Comparison of ENCODE assay signal across 8 mouse cellular contexts in genomic region chr14:26459516-26459915, GRCm38 (mm10).
DNase-seq lines count a peak whose midpoint lies in the region; ATAC-seq and TF ChIP-seq lines count a peak whose summit lies in the region.

No protein-coding gene starts in this region.

- H3K4me2 ChIP-seq in kidney, postnatal 0 days (ENCODE audit: low read length): no peak overlapping the region
- no peak overlapping the region for H3K4me2 ChIP-seq in kidney, embryonic 16.5 days (replicated peaks; ENCODE audit: low read depth, low read length)

- peaks cover 30% of the 10 kb centered on the region for H3K36me3 ChIP-seq in kidney, postnatal 0 days (ENCODE audit: insufficient read depth, low read length)
- H3K36me3 ChIP-seq in kidney, embryonic 16.5 days (ENCODE audit: insufficient read depth, low read length): peaks cover 26% of the 10 kb centered on the region
- H3K36me3 ChIP-seq in hindbrain, embryonic 10.5 days: peaks cover 50% of the 10 kb centered on the region

- TF ChIP-seq CTCF in kidney, postnatal 0 days (IDR thresholded peaks at IDR 0.05; ENCODE audit: low read depth): peak; percentile 61

- H3K27me3 ChIP-seq in kidney, postnatal 0 days (ENCODE audit: insufficient read depth, low read length): no peaks in the 10 kb centered on the region
- H3K27me3 ChIP-seq in kidney, embryonic 16.5 days (ENCODE audit: insufficient read depth, low read length): no peaks in the 10 kb centered on the region
- H3K27me3 ChIP-seq in hindbrain, embryonic 10.5 days (ENCODE audit: insufficient read depth, poor library complexity, severe bottlenecking): no peaks in the 10 kb centered on the region

- no peaks in the 10 kb centered on the region for H3K9me3 ChIP-seq in kidney, postnatal 0 days (replicated peaks; ENCODE audit: low read length)
- H3K9me3 ChIP-seq in kidney, embryonic 16.5 days (ENCODE audit: low read length): no peaks in the 10 kb centered on the region
- no peaks in the 10 kb centered on the region for H3K9me3 ChIP-seq in hindbrain, embryonic 10.5 days

- no peak overlapping the region for H3K27ac ChIP-seq in kidney, postnatal 0 days
- no peak overlapping the region for H3K27ac ChIP-seq in kidney, embryonic 16.5 days (ENCODE audit: low read length)
- H3K27ac ChIP-seq in hindbrain, embryonic 10.5 days: no peak overlapping the region

- ATAC-seq in kidney, postnatal 0 days (replicated peaks; ENCODE audit: low FRiP score, low read depth): no peak
- ATAC-seq in kidney, embryonic 16.5 days (ENCODE audit: low FRiP score, low TSS enrichment): no peak

- H3K4me1 ChIP-seq in kidney, postnatal 0 days (replicated peaks; ENCODE audit: insufficient read depth, low read length): no peaks in the 10 kb centered on the region
- no peaks in the 10 kb centered on the region for H3K4me1 ChIP-seq in kidney, embryonic 16.5 days (ENCODE audit: insufficient read depth, low read length)
- peaks cover 8% of the 10 kb centered on the region for H3K4me1 ChIP-seq in hindbrain, embryonic 10.5 days (replicated peaks)

- DNase-seq in adrenal gland, postnatal 10 days: peak; percentile 51
- DNase-seq in adrenal gland, adult 8-10 months: no peak
- DNase-seq in kidney, postnatal 0 days (ENCODE audit: low spot score): peak; percentile 69
- DNase-seq in urinary bladder, postnatal 25 days (ENCODE audit: low spot score): peak; percentile 42
- no peak for DNase-seq in urinary bladder, adult 18-20 months (ENCODE audit: low spot score in 2 of 2)
- DNase-seq in urinary bladder, adult 2 months (ENCODE audit: low spot score): no peak
- DNase-seq in hindbrain, embryonic 10.5 days (ENCODE audit: low spot score): no peak

- no peak overlapping the region for H3K9ac ChIP-seq in kidney, postnatal 0 days (ENCODE audit: low read depth, low read length)
- no peak overlapping the region for H3K9ac ChIP-seq in kidney, embryonic 16.5 days (replicated peaks; ENCODE audit: low read length)

- no peak overlapping the region for H3K4me3 ChIP-seq in kidney, postnatal 0 days (replicated peaks; ENCODE audit: low read depth, low read length)
- no peak overlapping the region for H3K4me3 ChIP-seq in kidney, embryonic 16.5 days (ENCODE audit: low read length)
- no peak overlapping the region for H3K4me3 ChIP-seq in hindbrain, embryonic 10.5 days

Comparison
In these comparisons a context has a peak if more than half of its experiments do, and no peak if none do; other contexts are left out.
1. DNase-seq: peak in adrenal gland, postnatal 10 days (single experiment), kidney, postnatal 0 days (single experiment) and urinary bladder, postnatal 25 days (single experiment); none in adrenal gland, adult 8-10 months (single experiment), urinary bladder, adult 18-20 months (0 of 2), urinary bladder, adult 2 months (single experiment) and hindbrain, embryonic 10.5 days (single experiment).